Mouse (Mus musculus) small intestine, adult 2 months (tissue): ENCODE data around the gene Cbln3.

ENCODE experiments used
- CTCF ChIP-seq: fragments of 200-500 bp; IDR thresholded peaks from 2 replicates; pipeline ENCODE4 v1.5.1; 2012; ENCODE audit warnings: low read depth, mild to moderate bottlenecking, control low read depth, inconsistent platforms, low read length, moderate library complexity, mixed read lengths; ENCODE audit not compliant: insufficient replicate concordance, insufficient read length; ENCODE audit errors: extremely low read depth
- POLR2A ChIP-seq: fragments of 200-500 bp; IDR thresholded peaks from 2 replicates; pipeline ENCODE4 v1.6.1; 2012; ENCODE audit warnings: low read depth, mild to moderate bottlenecking, control low read depth, inconsistent platforms, low read length, moderate library complexity

- TF ChIP-seq POLR2A (no peak), CTCF (no peak)
Measured at GRCm38 (mm10) chr14:55853621-55854285, 30.4 kb downstream of the Cbln3 start, which contains the start of gene Nynrin.
